Mouse (Mus musculus): ENCODE measurements around the gene Rlf.

Gene Rlf

DNA sequence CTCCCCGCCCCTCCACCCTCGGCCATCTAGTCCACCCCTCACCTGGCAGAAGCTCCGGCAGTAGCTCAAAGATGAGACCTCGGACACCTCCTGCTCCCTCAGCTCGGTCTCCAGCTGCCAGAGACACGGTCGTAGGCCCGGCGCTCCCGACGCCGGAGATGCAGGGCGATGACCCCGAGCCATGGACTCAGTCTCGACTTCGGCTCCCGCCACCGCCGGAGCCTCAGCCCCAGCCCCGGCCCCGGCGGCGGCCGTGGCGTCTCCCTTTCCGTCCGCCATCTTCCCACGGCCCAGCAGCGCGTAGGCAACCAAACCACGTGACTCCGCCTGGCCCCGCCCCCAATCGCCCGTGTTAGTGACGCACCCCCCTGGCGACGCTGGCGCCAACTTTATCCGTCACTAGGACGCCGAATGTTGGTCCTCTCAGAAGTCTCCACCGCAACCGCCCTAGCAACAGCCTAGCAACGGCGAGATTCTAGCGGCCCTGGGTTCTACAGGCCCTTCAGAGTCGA is at the start of gene Rlf:
Rlf (minus strand) TSS at position 292 of the 512 bp plus-strand sequence.
- peak; percentile 94 for DNase-seq (ENCODE audit: low read depth, low spot score)

GRCm38 (mm10) chr4:121241612-121242000 is 26.7 kb upstream of the Rlf start:
- DNase-seq (ENCODE audit: low read depth, low spot score): no peak

- DNase-seq (ENCODE audit: low read depth, low spot score): no peak
Measured at GRCm38 (mm10) chr4:121240637-121241611, 26.0 kb upstream of the Rlf start.

- DNase-seq (ENCODE audit: low read depth, low spot score): no peak
Measured at GRCm38 (mm10) chr4:121239878-121240277, 25.0 kb upstream of the Rlf start.

DNA sequence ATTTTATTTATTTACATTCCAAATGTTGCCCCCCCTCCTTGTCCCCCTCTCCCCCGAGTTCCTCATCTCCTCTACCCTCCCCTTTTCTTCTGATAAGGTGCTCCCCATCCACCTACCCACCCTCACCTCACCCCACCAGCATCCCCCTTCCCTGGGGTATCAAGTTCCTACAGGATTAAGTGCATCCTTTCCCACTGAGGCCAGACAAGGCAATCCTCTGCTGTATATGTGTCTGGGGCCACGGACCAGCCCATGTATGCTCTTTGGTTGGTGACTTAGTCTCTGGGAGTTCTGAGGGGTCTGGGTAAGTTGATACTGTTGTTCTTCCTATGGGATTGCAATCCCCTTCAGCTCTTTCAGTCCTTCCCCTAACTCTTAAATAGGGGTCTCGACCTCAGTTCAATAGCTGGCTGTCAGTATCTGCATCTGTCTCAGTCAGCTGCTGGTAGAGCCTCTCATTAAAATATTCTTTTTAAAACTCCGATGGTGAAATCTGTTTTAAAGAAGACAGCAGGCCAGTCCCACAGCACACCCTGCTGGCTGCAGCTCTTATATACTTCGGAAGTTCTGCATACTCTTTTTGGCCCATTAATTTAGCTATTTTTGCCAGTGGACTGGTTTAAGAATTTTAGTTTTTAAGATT is 17.0 kb upstream of the Rlf start:
- DNase-seq (ENCODE audit: low read depth, low spot score): no peak

GRCm38 (mm10) chr4:121230943-121231614 is 16.2 kb upstream of the Rlf start:
- no peak for DNase-seq (ENCODE audit: low read depth, low spot score)

- peak; percentile 84 for DNase-seq (ENCODE audit: low read depth, low spot score)
Measured at GRCm38 (mm10) chr4:121227072-121227471, 12.2 kb upstream of the Rlf start.

DNA sequence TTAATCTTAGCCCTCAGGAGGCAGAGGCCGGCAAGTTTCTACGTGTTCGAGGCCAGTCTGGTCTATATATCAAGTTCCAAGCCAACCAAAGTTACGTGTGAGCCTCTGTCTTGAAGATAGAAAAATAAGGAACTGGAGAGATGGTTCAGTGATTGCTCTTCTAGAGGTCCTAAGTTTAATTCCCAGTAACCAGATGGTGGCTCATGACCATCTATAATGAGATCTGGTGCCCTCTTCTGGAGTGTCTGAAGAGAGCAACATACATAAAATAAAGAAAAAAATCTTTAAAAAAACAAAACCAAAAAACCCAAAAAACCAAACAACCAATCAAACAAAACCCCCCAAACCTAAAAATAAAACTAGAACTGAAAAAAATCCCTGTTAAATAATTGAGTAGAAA is 10.3 kb upstream of the Rlf start:
- DNase-seq (ENCODE audit: low read depth, low spot score): no peak

- DNase-seq (ENCODE audit: low read depth, low spot score): no peak
Measured at GRCm38 (mm10) chr4:121223136-121223535, 8.3 kb upstream of the Rlf start.

DNA sequence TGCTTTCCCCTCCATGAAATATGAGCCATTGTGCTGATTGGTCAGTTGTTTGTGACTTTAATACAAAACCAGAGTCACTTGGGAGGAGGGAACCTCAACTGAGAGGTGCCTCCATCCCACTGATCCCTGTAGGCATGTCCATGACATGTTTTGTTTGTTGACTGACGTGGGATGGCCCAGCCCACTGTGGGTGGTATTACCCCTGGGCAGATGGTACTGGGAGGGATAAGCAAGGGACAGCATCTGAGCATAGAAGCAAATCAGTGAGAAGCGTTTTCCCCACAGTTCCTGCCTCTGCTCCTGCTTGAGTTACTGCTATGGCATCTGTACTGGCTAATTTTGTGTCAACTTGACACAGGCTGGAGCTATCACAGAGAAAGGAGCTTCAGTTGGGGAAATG is 1.3 kb upstream of the Rlf start:
- no peak for DNase-seq (ENCODE audit: low read depth, low spot score)

DNA sequence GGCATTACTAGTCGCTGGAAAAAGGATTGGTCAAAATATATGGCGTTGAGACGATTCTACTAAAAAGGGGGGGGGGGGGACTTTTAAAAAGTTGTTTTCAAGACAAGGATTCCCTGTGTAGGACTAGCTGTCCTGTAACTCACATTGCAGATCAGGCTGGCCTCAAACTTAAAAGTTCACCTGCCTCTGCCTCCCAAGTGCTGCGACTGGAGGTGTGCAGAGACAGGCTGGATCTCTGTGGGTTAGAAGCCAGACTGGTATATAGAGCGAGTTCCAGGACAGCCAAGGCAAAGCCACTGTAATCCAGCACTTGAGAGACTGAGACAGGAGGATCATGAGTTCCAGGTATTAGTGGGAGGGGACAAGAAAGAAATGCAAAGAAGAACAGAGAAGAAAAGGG is 605 bp upstream of the Rlf start:
- no peak for DNase-seq (ENCODE audit: low read depth, low spot score)

DNA sequence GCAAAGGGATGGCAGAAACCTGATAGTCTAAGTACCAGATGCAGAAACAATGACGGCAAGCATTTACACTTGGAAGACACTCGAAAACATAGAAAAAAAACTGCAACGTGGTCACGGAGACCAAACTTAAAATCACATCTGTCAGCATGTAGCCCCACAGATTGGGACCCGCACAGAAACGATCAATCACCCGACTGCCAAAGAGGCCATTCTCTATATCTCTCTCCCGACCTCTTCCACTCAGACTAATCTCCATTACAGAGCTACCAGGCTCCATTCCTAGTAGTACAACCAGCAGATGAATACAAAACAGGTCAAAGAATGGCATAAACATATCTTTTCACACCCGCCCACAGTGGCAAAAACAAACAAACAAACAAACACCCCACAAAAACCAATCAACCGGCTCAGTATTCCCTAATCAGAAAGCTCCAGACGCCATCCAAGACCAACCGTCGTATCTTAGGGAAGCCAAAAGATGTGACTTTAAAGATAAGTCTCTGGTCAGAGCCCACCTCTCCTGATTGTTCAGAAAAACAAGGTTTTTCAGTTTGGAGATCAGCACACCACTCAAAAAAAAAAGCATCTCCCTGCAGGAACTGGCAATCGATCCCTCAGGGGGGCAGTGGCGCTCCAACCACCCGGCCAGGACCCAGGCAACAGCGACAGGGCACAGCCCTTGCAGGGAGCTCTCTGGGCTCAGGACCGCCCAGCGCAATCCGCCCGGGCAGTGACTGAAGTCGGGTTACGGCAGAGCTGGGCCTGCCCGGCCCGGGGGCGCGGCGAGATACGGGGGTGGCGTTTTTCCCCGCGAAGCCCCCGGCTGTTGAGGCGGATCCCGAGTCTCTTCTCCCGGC is 720 bp downstream of the Rlf start:
- DNase-seq (ENCODE audit: low read depth, low spot score): peak; percentile 27

GRCm38 (mm10) chr4:121208911-121209310 is 6.0 kb downstream of the Rlf start:
- DNase-seq (ENCODE audit: low read depth, low spot score): no peak

- peak; percentile 52 for DNase-seq (ENCODE audit: low read depth, low spot score)
Measured at GRCm38 (mm10) chr4:121197856-121198255, 17.0 kb downstream of the Rlf start.

DNA sequence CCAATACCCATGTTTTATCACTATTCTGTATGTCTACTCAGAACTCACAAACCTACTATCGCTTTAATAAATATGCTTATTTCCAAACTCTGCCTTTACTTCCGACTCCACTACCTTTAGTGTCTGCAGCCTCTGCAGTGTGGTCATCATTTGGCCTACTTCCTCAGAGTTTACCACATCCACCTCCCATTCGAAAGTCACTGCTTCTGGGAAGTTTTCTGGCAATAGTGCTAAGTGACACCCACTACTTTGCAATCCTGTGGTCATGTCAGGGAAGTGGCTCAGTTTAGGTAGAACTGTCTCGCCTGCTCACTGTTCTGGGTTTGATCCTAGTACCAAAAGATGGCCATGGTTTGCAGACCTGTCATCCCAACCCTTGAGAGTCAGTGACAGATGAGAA is 17.9 kb downstream of the Rlf start:
- peak; percentile 14 for DNase-seq (ENCODE audit: low read depth, low spot score)

DNA sequence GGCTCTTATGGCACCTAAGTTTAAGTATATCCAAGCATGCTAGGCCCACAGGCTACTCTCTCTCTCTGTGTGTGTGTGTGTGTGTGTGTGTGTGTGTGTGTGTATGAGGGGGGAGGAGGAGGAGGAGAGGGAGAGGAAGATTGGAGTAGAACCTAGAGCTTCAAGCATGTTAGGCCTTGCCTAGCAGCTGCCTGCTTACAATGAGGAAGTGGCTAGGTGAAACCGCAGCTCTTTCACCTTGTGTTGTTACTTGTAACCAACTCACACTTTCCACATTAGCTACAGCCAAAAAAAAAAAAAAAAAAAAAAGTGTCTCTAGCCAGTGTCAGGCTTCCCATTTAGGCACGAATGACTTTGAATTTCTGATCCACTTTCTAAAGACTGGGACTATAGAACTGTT is 18.7 kb downstream of the Rlf start:
- peak; percentile 15 for DNase-seq (ENCODE audit: low read depth, low spot score)

GRCm38 (mm10) chr4:121194736-121195135 is 20.1 kb downstream of the Rlf start:
- DNase-seq (ENCODE audit: low read depth, low spot score): no peak

DNA sequence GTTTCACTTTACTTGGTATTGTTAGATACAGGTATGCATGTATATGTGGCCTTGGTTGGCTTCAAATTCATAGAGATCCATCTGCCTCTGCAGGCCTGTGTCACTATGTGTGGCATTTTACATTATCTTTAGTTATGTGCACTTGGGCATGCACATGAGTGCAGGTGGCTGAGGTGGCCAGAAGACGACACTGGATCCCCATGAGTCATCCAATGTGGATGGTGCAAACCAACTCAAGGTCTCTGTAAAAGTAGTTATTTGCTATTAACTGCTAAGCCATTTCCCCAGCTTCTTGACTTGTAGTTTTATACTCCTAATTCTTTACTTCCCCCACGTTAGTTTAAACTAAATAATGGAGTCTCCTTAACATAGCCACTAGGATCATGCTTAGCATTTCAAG is 22.6 kb downstream of the Rlf start:
- no peak for DNase-seq (ENCODE audit: low read depth, low spot score)

DNA sequence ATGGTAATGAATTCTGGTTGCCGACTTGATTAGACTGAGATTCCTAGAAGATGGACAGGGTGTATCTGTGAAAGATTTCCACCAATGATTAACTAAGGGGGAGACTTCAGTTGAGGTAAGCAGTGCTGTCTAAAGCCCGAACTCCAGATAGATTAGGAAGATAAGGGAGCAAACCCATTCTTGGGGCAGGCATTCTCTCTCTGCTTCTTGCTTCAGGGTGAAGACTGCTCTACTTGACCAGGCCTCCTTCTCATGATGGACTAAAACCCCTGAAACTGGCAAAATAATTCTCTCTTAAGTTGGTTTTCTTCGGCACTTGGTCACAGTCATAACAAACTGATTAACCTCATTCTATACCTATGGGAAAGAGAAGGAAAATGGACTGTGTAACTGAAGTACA is 25.5 kb downstream of the Rlf start:
- no peak for DNase-seq (ENCODE audit: low read depth, low spot score)

- no peak for DNase-seq (ENCODE audit: low read depth, low spot score)
Measured at GRCm38 (mm10) chr4:121179669-121180068, 35.2 kb downstream of the Rlf start.

DNA sequence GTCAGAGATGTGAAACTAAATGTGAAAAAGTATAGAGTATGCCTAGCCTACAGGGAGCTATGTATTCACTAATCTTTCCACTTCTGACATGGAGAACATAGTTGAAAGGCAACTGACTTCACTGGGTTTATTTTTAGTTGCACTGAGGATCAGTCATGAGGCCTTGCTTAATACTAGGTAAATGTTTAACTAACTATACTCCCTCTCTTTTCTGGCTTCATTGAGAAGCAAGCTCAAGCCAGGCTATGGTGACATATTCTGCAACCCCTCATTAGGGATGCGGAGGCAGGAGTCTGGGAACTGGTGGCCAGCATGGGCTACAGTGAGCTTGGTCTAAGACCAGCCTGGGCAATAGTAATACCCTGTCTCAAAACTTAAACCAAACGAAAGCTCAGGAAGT is 47.2 kb downstream of the Rlf start:
- DNase-seq (ENCODE audit: low read depth, low spot score): no peak
